Mouse (Mus musculus) lung, postnatal 0 days (tissue): Measurements from ENCODE around the gene Gm6096.

ENCODE experiments used
- CTCF ChIP-seq: IDR thresholded peaks from 2 replicates; pipeline ENCODE4 v1.5.1; 2016; ENCODE audit warnings: antibody characterized with exemption, mild to moderate bottlenecking
- EP300 ChIP-seq: IDR thresholded peaks from 2 replicates; pipeline ENCODE4 v1.6.1; 2016; ENCODE audit warnings: antibody characterized with exemption, mild to moderate bottlenecking, control low read depth

- no peak for TF ChIP-seq CTCF
- TF ChIP-seq EP300 = no peak
Observed at GRCm38 (mm10) chr7:34221594-34222250, 29.1 kb upstream of the Gm6096 start.
